Mouse (Mus musculus) heart, embryonic 14.5 days (tissue): ENCODE measurements around the gene Cnot2. TPM values are rescaled to one million over a fixed set of nuclear protein-coding genes. Genes with fewer than 3 reads are reported as not detected.
"Not testable (repeated sequence)": the region's sequence is repeated elsewhere in the genome, so short reads cannot be mapped to it uniquely, and the experiment has no call there.

ENCODE experiments used
- ATAC-seq: fragments of 200-750 bp; cut with Nextera tagmentation; 2 replicates; pipeline ENCODE4 v1.8.0; 2017; ENCODE audit warnings: low read depth, moderate TSS enrichment; ENCODE audit not compliant: insufficient number of reproducible peaks, insufficient read depth, low FRiP score
- H3K27ac ChIP-seq, 2 experiments: fragments of 200-500 bp in 1 of 2; fragments of 300-500 bp in 1 of 2; sonication (generic) in 1 of 2; replicated peaks in 1 of 2; 2 replicates each; pipeline ENCODE4 v1.5.1; 2012 to 2014; ENCODE audit warnings: low read depth in 2 of 2, low read length in 2 of 2, control low read depth in 1 of 2, mild to moderate bottlenecking in 1 of 2, mixed read lengths in 1 of 2; ENCODE audit not compliant: control insufficient read depth in 1 of 2, insufficient read depth in 1 of 2
- H3K27me3 ChIP-seq: fragments of 300-500 bp; sonication (generic); 2 replicates; pipeline ENCODE4 v1.6.1; 2014; ENCODE audit warnings: mild to moderate bottlenecking, low read length, control low read depth; ENCODE audit not compliant: control insufficient read depth, insufficient read depth
- H3K36me3 ChIP-seq: fragments of 300-500 bp; sonication (generic); 2 replicates; pipeline ENCODE4 v1.6.1; 2014; ENCODE audit warnings: mild to moderate bottlenecking, control low read depth, low read length, mixed read lengths; ENCODE audit not compliant: control insufficient read depth, insufficient read depth
- H3K4me1 ChIP-seq, 2 experiments: fragments of 200-500 bp in 1 of 2; fragments of 300-500 bp in 1 of 2; sonication (generic) in 1 of 2; 2 replicates each; pipeline ENCODE4 v1.6.1; 2012 to 2014; ENCODE audit warnings: low read length in 2 of 2, control low read depth in 1 of 2, mixed read lengths in 1 of 2; ENCODE audit not compliant: control insufficient read depth in 2 of 2, insufficient read depth in 2 of 2
- H3K4me2 ChIP-seq: fragments of 300-500 bp; sonication (generic); 2 replicates; pipeline ENCODE4 v1.6.1; 2014; ENCODE audit warnings: mild to moderate bottlenecking, low read length
- H3K4me3 ChIP-seq, 2 experiments: fragments of 200-500 bp in 1 of 2; fragments of 300-500 bp in 1 of 2; sonication (generic) in 1 of 2; 2 replicates each; pipeline ENCODE4 v1.5.1; 2012 to 2014; ENCODE audit warnings: low read length in 2 of 2, mild to moderate bottlenecking in 2 of 2, control low read depth in 1 of 2, low read depth in 1 of 2, moderate library complexity in 1 of 2; ENCODE audit not compliant: control insufficient read depth in 1 of 2, insufficient read depth in 1 of 2
- H3K9ac ChIP-seq: fragments of 300-500 bp; sonication (generic); 2 replicates; pipeline ENCODE4 v1.6.1; 2014; ENCODE audit warnings: mild to moderate bottlenecking, low read length
- H3K9me3 ChIP-seq: fragments of 300-500 bp; sonication (generic); 2 replicates; pipeline ENCODE4 v1.6.1; 2016; ENCODE audit warnings: low read length, control low read depth; ENCODE audit not compliant: control insufficient read depth
- WGBS: fragments of 180-500 bp; shearing (Covaris S2); extraction: QIAGEN DNeasy Blood & Tissue Kit; methylation state at CpG from one replicate; pipeline ENCODE4 v1.1.7; 2014; 5-methylcytosine and 5-hydroxymethylcytosine counted together
- polyA plus RNA-seq: library from polyadenylated mRNA; unstranded; fragments of >200 nt; fragmentation: Nextera tagmentation; extraction: Ambion mirVana; gene quantifications from 2 replicates; pipeline ENCODE4 v1.2.1, GENCODE M21; 2014

The Cnot2 gene
- polyA plus RNA-seq, 1 experiment from 2014 or later: 78.2 TPM

DNA sequence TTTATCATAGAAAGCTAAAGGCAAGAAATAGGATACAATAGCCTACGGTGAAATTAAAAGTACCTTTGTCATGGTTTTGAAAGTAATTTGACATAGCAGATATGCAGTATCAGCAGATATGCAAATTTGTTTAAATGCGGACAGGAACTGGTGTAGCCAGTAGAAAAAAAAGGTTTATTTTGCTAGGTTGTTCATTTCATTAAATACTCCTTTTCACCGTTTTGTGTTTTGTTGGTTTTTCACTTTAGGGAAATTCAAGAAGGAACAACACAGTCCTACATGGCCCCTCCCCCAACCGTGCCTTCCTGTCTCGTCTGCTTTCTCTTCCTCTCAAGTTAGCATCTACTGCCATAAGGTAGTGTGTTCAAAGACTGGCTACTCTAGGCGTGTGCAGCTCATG is 1.4 kb upstream of the Cnot2 start:
- Histone ChIP-seq H3K9ac (peak overlapping the region; percentile 92), H3K27me3 (no peaks in the 10 kb centered on the region), H3K9me3 (no peaks in the 10 kb centered on the region), H3K36me3 (peaks cover 20% of the 10 kb centered on the region), H3K4me2 (peak overlapping the region; percentile 82), H3K27ac (no peak overlapping the region), H3K4me1 (peaks cover 0 to 18% of the 10 kb centered on the region in 2 experiments; a peak in 2 of 4 replicates), H3K4me3 (peak overlapping the region in 1 of 2 experiments; percentile 98; a peak in 2 of 4 replicates)
- WGBS: 25% methylated on average over 6 of the region's 6 CpGs
- ATAC-seq: no peak

DNA sequence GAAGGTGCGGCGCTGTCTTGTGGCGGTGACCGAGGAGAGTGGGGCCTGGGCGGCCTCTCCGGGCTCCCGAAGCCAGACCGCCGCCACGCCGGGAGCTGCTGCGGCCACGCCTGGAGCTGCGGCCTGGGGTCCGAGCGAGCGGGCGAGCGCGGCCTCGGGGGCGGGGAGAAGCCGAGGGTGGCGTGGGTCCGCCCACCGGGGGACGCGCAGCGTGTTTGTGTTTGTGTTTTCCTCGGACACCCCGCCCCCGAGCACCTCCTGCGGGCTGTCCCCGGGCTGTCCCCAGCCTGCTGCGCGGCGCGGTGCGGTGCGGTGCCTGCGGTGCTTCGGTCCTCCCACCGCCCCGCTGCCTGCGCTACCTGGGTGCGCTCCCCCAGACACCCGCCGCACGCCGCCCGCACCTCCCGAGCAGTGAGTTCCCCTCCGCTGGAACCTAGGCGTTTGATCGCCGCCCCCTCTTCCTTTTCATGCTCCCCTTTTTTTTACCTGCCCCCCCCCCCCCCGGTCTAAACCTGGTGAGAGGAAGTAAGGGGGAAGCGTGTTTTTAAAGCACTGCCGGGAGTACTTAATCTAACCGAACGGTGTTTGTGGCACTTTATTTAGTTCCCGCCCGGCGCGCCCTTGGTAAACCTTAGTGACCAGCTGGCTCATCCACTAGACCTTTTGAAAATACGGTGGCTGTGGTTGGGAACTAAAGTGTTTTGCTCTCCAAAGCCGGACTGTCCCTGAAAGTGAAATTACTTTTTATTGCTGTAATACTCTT is 589 bp upstream of the Cnot2 start:
- Histone ChIP-seq H3K4me2 (peak overlapping the region; percentile 82), H3K9me3 (no peaks in the 10 kb centered on the region), H3K9ac (peak overlapping the region; percentile 92), H3K27ac (peak overlapping the region; percentile 83 to 97), H3K27me3 (no peaks in the 10 kb centered on the region), H3K4me3 (peak overlapping the region; percentile 93 to 98), H3K4me1 (peaks cover 0 to 18% of the 10 kb centered on the region in 2 experiments; a peak in 2 of 4 replicates), H3K36me3 (peaks cover 20% of the 10 kb centered on the region)
- peak; percentile 78 for ATAC-seq
- WGBS: under 1% methylated on average over 61 of the region's 67 CpGs

DNA sequence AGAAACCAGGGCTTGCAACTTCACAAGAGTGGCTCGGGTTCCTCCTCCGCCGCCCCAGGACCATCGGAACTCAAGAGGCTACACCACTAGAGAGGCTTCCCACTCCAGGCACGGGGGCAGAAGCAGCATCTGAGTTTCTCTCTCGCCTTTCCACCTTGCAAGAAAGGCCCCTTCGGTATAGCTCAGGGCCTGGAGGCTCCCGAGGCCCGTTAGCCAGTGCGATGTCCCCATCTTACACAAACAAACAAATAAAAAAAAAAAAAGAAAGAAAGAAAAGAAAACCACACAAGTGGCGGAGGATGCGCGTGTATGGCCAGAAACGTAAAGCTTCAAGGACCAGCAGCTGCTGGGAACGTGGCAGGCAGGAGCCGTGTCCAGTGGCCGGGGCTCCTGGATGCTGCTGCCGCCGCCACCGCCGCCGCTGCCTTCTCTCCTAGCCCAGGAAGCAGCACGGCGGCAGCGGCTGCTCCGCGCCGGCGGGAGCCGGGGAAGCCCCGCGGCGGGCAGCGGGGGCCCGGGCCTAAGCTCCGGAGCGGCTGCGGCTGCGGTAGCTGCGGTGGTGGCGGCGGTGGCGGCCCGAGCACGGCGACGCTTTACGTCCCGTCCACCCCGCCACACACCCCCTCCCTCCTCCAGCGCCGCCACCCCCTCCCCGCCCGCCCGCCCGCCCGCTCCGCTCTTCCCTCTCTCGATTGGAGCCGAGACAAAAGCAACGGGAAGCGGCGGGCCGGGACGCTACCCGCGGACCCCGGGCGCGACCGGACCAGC is 536 bp downstream of the Cnot2 start:
- peak; percentile 52; the same call in 1 of the 2 replicates for ATAC-seq
- peak overlapping the region; percentile 83 to 97 for H3K27ac ChIP-seq
- no peaks in the 10 kb centered on the region for H3K27me3 ChIP-seq
- peak overlapping the region; percentile 93 to 98 for H3K4me3 ChIP-seq
- H3K9me3 ChIP-seq: no peaks in the 10 kb centered on the region
- peak overlapping the region; percentile 92 for H3K9ac ChIP-seq
- H3K4me2 ChIP-seq: peak overlapping the region; percentile 82
- H3K4me1 ChIP-seq: peaks cover 0 to 18% of the 10 kb centered on the region in 2 experiments; a peak in 2 of 4 replicates
- 2% methylated on average over 42 of the region's 71 CpGs for WGBS
- peaks cover 15% of the 10 kb centered on the region for H3K36me3 ChIP-seq

DNA sequence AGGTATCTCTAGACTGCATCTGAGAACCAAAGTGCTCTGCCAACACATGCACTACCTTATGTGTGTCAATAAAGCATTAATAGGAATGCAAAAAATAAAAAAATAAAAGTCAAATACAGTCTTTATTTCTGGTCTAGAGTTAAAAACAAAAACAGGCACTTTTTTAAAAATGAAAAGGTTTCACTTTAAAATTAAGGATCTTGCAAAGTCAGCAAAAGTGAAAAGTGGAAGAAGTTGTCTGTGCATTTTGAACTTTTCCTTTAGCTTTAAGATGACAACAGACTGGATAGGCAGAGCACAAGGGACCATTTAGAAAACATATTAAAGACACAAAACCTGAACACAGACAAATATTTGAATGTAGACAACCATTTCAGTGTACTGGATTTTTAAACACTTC is 1.8 kb downstream of the Cnot2 start:
- Histone ChIP-seq H3K4me3 (peak overlapping the region in 1 of 2 experiments; percentile 98; a peak in 1 of 4 replicates), H3K4me1 (peaks cover 0 to 18% of the 10 kb centered on the region in 2 experiments; a peak in 2 of 4 replicates), H3K4me2 (peak overlapping the region; percentile 82)

DNA sequence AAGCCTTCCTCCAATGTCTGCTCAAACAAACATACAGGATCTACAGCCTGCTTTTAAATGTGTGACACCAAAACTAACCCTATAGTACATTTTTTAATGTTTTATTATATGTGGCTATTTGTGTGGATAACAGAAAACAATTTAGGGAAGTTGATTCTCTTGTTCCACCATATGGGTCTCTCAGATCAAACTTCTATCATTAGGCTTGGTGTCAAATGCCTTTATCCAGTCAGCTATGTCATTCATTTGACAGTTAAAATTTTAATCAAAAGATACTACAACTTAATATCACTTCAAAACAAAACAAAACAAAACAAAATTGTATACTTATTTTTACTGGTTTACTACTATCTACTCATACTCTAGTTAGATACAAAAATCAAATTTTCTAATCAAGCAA is 2.9 kb downstream of the Cnot2 start:
- Histone ChIP-seq H3K4me3 (no peak overlapping the region), H3K27me3 (no peaks in the 10 kb centered on the region), H3K4me2 (no peak overlapping the region), H3K9me3 (no peaks in the 10 kb centered on the region), H3K4me1 (peaks cover 0 to 18% of the 10 kb centered on the region in 2 experiments; a peak in 2 of 4 replicates), H3K9ac (no peak overlapping the region), H3K27ac (no peak overlapping the region), H3K36me3 (peaks cover 3% of the 10 kb centered on the region)
- no peak for ATAC-seq

More for the DNA sequence above, 1.8 kb downstream of the Cnot2 start:
- no peak for ATAC-seq
- H3K9ac ChIP-seq: no peak overlapping the region
- no peak overlapping the region for H3K27ac ChIP-seq
- no peaks in the 10 kb centered on the region for H3K9me3 ChIP-seq
- no peaks in the 10 kb centered on the region for H3K27me3 ChIP-seq
- peaks cover 8% of the 10 kb centered on the region for H3K36me3 ChIP-seq

DNA sequence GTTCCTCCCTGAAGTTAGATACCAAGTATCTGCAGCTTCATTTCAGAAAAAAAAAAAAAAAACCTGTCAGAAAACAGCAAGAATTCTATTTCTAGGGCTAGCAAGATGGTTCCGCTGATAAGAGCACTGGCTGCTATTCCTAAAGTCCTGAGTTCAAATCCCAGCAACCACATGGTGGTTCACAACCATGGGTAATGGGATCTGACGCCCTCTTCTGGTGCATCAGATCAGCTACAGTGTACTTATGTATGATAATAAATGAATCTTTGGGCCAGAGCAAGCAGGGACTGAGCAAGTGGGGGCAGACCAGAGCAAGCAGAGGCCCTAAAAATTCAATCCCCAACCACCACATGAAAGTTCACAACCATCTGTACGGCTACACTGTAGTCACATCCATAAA is 4.1 kb downstream of the Cnot2 start:
- Histone ChIP-seq H3K4me2 (no peak overlapping the region), H3K36me3 (no peaks in the 10 kb centered on the region)

DNA sequence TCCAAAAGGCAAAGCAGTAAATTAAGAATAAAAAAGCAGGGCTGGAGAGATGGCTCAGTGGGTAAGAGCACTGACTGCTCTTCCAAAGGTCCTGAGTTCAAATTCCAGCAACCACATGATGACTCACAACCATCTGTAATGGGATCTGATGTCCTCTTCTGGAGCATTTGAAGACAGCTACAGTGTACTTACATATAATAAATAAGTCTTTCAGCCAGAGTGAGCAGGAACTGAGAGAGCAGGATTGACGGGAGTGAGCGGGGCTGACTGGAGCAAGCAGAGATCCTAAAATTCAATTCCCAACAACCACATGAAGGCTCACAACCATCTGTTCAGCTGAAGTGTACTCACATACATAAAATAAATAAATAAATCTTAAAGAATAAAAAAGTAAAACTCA is 5.2 kb downstream of the Cnot2 start:
- H3K4me2 ChIP-seq, H3K27me3 ChIP-seq, H3K9me3 ChIP-seq, ATAC-seq, H3K4me3 ChIP-seq, H3K27ac ChIP-seq, H3K9ac ChIP-seq, H3K36me3 ChIP-seq: not testable (repeated sequence)
- WGBS: 88% methylated on average over 2 of the region's 2 CpGs
- H3K4me1 ChIP-seq: peaks cover 0 to 11% of the 10 kb centered on the region in 2 experiments; a peak in 1 of 4 replicates

More for the DNA sequence above, 4.1 kb downstream of the Cnot2 start:
- no peak for ATAC-seq
- Histone ChIP-seq H3K9me3 (no peaks in the 10 kb centered on the region), H3K27me3 (no peaks in the 10 kb centered on the region), H3K4me3 (no peak overlapping the region), H3K4me1 (peaks cover 0 to 11% of the 10 kb centered on the region in 2 experiments; a peak in 1 of 4 replicates), H3K9ac (no peak overlapping the region), H3K27ac (no peak overlapping the region)
- 86% methylated on average over 3 of the region's 3 CpGs for WGBS
